Mouse (Mus musculus): ENCODE data around the gene Gon4l.
A peak's percentile ranks its signal among the peaks of the same experiment; 100 is the strongest.

The Gon4l gene

GRCm38 (mm10) chr3:88912585-88912984 is 77.6 kb downstream of the Gon4l start:
- DNase-seq (ENCODE audit: low spot score in 2 of 2) = no peak

- peak; percentile 85 to 91 for DNase-seq (ENCODE audit: low spot score in 2 of 2)
Measured at GRCm38 (mm10) chr3:88913511-88914383, 78.7 kb downstream of the Gon4l start, which contains the start of gene Msto1. Msto1 (minus strand) TSS chr3:88913999.

DNA sequence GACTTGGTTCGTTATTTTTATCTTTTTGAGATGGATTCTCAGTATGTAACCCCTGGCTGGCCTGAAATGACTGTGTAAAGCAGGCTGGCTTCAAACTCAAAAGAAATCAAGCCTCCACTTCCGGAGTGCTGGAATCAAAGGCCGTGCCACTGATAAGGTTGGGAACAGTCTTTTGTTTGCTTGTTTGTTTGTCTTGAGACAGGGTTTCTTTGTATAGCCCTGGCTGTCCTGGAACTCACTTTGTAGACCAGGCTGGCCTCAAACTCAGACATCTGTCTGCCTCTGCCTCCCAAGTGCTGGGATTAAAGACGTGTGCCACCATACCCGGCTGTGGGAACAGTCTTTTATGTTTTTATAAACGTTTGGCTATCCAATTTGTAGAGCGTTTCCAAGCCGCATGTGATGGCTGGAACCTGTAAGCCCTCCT is 79.4 kb downstream of the Gon4l start:
- DNase-seq (ENCODE audit: low spot score in 2 of 2) = no peak

GRCm38 (mm10) chr3:88918981-88919380 is 84.0 kb downstream of the Gon4l start:
- no peak for DNase-seq (ENCODE audit: low spot score in 2 of 2)

DNA sequence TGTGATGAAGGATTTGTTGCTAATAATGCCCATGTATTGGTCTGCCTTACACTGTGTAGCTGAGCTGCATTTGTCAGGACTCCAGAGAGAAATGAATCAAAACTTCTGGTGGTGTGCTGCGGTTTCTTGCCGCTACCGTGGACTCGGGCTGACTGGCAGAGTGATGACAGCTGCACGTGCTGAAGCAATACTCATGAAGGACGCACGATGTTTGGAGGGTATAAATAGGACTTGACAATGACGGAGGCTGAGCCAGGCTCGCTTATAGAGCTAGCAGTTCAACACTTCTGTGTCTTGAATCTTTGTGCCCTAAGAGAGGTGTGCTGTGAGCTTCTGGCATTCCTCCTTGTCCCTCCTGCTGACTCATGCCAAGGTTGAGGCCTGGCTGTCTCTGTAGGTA is 86.4 kb downstream of the Gon4l start:
- DNase-seq (ENCODE audit: low spot score in 2 of 2) = no peak

DNA sequence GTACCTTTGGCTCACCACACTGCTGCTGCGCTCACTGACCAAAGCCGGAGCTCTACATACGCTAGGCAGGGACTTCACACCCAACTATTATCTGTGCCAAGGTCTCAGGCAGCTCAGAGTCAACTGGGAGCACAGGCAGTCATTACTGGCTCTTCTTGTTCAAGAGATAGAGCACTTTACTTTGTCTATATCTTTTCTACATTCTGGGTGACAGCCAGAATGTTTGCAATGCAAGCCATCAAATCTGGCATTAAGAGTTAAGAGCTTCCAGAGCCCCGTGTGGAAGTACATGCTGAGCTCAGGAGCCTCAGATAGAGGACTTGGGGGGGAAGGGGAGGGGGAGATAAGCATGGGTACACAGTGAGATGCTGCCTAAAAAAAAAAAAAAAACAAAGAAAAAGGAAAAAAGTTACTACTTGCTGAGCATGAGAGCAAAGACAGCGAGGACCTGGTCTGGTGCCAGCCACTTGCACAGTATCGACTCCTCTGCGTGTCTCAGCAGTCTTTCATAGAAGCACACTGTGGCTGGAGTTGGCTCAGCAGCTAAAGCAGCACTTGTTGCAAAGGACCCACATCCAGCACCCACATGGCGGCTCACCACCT is 89.1 kb downstream of the Gon4l start:
- no peak for DNase-seq (ENCODE audit: low spot score in 2 of 2)

- DNase-seq (ENCODE audit: low spot score in 2 of 2) = no peak
Measured at GRCm38 (mm10) chr3:88925651-88926050, 90.6 kb downstream of the Gon4l start.

- DNase-seq (ENCODE audit: low spot score in 2 of 2) = no peak
Measured at GRCm38 (mm10) chr3:88929501-88929900, 94.5 kb downstream of the Gon4l start.

DNA sequence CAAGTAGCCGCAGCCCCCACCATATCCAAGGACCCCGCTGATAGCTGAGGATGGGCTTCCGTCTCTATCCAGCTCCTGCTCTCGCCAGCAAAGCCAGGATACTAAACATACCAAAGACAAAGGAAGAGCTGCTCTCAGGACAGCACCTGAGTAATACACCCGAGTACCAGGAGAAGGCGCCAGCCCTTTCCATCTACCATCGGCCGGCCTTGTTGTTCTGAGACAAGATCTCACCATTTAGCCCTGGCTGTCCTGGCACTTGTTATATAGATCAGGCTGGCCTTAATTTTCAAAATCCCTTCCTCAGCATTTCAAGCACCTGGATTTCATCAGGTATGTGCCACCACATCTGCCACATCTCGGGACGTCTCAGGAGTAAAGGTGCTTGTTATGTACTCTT is 104.0 kb downstream of the Gon4l start:
- no peak for DNase-seq (ENCODE audit: low spot score in 2 of 2)

DNA sequence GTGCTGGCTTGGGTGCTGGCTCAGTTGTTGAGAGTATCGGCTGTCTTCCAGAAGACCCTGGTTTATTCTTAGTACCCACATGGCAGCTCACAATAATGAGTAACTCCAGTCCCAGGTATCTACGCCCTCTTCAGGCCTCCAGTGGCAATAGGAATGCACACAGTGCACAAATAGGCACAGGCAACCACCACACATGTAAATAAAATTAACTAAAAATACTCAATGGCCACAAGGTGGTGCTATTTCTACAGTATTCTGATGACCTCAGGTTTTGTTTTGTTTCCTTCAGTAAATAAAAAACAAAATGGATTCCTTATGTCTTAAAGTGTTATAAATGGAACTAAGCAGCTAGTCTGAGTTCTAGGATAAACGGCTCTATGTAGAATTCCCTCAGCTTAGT is 104.7 kb downstream of the Gon4l start:
- no peak for DNase-seq (ENCODE audit: low spot score in 2 of 2)

DNA sequence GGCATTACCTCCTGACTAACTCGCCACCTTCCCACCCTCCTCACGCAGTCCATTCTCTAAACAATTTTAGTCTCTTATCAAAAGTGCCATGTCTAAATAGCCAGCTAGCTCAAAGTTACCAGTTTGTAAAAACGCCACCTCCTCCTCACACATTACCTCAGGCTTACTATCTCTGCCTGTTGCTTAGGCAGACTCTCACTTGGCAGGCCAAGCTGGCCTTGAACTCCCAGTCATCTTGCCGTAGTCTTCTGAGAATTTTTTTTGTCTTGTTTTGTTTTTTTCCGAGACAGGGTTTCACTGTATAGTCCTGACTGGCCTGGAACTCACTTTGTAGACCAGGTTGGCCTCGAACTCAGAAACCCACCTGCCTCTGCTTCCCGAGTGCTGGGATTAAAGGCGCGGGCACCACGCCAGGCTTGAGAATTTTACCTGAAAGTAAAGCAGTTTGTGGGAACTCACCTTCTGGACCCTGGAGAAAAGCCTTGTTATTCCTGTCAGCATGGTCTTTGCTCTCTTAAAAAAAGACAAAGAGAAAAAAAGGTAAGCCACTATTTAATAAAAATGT is 107.4 kb downstream of the Gon4l start:
- DNase-seq (ENCODE audit: low spot score in 2 of 2) = no peak

- no peak for DNase-seq (ENCODE audit: low spot score in 2 of 2)
Measured at GRCm38 (mm10) chr3:88944109-88944508, 109.1 kb downstream of the Gon4l start.

DNA sequence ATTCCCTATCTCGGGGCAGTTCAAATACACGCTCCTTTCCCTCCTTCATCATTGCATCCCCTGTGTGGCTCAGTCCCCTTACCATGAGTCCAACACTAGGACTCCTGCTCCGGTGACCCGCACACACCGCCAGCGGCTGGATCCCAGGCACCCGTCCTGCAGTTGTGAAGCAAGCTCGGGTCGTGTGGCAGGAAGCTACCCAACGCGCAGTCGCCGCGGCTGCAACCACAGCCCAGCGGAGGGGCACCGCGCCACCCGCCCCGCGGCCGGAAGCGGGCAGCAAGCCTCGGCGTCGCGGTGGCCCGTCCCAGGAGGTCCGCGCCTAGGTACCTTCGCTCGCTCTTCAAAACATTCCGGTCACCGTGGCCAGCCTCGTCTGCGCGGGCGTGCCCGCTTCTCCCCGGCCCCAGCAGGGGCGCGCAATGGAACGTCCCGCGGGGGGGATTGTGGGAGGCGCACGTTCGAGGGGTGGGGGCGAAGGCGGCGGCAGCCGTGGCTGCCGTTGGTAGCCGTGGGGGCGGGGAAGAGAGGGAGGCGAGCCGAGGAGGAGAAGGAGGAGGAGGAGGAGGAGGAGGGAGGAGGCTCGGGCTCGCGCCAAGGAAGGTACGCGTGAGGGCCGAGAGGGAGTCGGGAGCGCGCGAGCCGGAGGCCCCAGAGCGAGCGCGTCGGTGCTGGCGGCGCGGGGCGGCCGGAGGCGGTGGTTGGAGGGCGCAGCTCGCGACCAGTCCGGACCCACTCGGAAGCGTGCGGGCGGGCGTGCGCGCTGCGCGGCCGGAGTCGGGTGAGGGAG is 115.0 kb downstream of the Gon4l start:
- DNase-seq (ENCODE audit: low spot score in 2 of 2) = peak; percentile 85 to 91

DNA sequence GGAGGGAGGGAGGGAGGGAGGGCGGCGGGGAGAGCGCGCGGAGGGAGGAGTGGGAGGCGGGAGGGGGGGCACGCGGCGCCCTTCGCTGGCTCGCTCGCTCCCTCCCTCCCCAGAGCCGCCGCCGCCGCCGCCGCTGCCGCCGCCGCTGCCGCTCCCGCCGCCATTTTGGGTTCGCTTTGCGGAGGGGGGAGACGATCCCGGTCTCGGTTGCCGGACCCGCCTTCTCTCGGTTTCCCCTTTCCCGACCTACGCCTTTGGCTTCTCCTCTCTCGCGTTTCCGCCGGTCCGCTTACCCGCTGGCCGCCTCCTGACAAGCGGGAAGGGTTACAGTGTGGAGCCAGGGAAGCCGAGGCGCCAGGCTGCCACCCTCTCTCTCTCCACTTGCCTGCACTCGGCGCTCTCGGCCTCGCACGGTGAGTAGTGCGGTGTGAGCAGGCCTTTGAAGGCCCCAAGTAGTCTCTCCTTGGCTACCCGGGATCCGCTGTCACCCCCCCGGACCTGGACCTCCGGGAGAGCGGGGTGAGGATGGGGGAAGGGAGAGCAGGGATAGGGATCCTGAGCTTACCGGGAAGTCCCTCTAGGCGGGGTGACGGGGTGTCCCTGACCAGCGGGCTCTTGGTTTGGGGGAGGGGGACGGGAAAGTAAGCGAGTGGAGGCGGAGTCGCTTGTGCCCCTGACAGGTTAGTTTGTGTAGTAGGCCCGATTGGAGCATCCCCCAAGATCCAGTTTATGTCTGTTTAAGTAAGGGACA is 115.7 kb downstream of the Gon4l start, which contains the start of the genes Ash1l and Dap3:
Ash1l (plus strand) TSS at position 47 of the 751 bp plus-strand sequence.
Dap3 (minus strand) TSS at position 606 of the 751 bp plus-strand sequence.
- DNase-seq (ENCODE audit: low spot score in 2 of 2) = peak; percentile 68 to 79

- DNase-seq (ENCODE audit: low spot score in 2 of 2) = no peak
Measured at GRCm38 (mm10) chr3:88951327-88951800, 116.3 kb downstream of the Gon4l start.

- DNase-seq (ENCODE audit: low spot score in 2 of 2) = no peak
Measured at GRCm38 (mm10) chr3:88953246-88953645, 118.2 kb downstream of the Gon4l start.

- DNase-seq (ENCODE audit: low spot score in 2 of 2) = no peak
Measured at GRCm38 (mm10) chr3:88953736-88954135, 118.7 kb downstream of the Gon4l start.

All from urinary bladder, postnatal 36 days (tissue).